Mouse (Mus musculus): Measurements from ENCODE around the gene Tfap2d.

DNA sequence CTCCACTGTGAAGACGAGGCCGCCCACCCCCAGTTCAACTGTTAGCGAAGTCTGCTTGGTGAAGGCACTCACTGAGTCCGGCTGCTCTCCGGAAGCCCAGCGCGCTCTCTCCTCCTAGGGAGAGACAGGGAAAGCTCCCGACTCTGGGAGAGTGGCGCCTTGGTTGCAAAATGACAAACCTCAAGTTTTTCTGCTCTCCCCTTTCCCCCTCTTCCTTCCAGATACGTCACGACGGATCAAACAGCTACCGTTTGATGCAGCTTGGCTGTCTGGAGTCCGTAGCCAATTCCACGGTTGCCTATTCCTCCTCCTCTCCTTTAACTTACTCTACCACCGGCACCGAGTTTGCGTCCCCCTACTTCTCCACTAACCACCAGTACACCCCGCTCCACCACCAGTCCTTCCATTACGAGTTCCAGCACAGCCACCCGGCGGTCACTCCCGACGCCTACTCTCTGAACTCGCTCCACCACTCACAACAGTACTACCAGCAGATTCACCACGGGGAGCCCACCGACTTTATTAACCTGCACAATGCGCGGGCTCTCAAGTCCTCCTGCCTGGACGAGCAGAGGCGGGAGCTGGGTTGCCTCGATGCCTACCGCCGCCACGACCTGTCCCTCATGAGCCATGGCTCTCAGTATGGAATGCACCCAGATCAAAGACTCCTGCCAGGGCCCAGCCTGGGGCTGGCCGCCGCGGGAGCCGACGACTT lies 1.5 kb downstream of the Tfap2d start:
- TF ChIP-seq CTCF (IDR thresholded peaks at IDR 0.05; ENCODE audit: control insufficient read depth, insufficient read depth, insufficient replicate concordance, low read depth, low read length) = no peak
- no peak for TF ChIP-seq POLR2A (IDR thresholded peaks at IDR 0.05; ENCODE audit: control insufficient read depth, low read depth, low read length)

Measured in testis, adult 2 months (tissue).